Mouse (Mus musculus) kidney, adult 11 months (tissue): ENCODE results near the gene Arhgef10l.

Experiments used
- DNase-seq: peaks from one replicate; pipeline ENCODE4 v3.0.0; 2022

Gene Arhgef10l

DNA sequence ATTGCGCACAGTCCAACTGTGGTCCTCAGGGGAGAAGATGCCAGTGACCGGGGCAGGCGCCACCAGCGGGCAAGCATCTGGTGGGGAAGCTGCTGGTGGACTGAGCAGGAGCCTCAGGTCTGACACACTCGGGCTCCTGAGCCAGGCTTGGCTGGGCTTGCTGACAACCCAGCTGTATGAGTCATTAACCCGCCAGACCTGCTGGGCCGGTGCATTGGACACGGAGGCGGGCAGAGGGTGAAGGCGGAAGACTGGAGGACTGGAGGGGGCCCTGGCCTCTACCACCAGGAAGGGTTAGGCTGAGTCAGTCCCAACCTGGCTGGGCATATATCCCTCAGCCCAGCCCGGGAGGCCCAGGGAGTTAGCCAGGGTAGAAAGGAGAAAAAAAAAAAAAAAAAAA, at the start of gene Arhgef10l:
Arhgef10l (minus strand) TSS at position 253 of the 400 bp plus-strand sequence.
- peak; percentile 80 for DNase-seq

GRCm38 (mm10) chr4:140714586-140714985, 48.8 kb upstream of the Arhgef10l start:
- no peak for DNase-seq

DNA sequence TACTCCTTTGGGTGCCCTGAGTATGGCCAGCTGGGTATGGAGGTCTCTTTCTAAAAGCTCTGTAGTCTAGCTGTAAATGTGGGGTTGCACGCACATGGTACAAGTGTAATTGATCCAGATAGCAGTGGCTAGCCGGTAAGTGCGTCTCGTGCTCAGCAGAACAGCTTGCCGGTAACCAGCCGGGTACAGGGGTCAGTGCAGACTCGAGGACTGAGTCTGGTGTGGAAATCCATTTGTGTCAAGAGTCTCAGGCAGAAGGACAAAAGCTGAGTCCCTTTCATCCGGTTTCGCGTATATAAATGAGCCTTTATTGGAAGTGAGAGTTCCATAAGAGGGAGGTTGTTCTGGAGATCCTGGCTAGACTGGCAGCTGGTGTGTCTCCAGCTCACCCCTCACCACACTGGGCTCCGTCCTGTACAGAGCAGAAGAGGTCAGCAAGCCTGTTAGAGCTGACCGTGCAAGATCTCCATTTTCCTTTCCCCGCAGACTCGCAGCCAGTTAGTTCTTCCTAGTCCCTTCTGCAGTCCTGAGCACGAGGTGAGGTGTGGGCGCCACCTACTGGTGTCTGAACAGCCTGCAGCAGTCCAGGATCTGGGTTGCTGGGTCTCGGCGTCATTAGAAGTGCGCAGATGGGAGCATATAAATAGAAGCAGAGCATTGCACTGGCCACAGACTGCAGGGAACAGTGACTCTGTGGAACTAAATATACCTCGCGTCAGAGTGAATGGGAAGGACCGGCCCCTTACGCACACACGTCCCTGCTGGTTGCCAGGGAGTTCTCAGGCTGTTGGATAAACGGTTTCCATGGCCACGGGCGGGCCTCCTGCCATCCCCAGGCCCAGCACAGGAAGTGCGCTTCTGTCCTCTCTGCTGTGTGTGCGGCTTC, 47.9 kb upstream of the Arhgef10l start:
- DNase-seq: peak; percentile 83

DNA sequence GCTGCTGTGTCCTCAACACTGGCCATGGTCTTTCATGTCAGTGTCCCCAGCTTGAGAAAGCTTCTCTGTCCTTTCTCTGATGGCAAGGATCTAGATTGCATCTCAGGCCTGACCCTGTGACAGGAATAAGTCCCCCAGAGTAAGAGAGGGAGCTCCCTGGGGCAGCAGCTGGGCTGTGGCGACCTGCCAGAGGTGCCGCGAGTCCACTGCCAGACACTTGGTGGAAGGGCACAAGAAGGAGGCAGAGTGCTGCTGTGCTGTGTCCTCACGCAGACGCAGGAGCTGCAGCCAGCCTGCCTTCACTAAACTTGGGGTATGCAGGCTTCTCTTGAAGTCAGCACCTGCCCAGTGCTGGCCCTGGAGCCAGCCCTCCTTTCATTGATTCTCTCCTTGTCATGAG, 45.5 kb upstream of the Arhgef10l start:
- no peak for DNase-seq

- no peak for DNase-seq
Measured at GRCm38 (mm10) chr4:140710781-140711180, 45.0 kb upstream of the Arhgef10l start.

- DNase-seq: no peak
Measured at GRCm38 (mm10) chr4:140709617-140710016, 43.8 kb upstream of the Arhgef10l start.

DNA sequence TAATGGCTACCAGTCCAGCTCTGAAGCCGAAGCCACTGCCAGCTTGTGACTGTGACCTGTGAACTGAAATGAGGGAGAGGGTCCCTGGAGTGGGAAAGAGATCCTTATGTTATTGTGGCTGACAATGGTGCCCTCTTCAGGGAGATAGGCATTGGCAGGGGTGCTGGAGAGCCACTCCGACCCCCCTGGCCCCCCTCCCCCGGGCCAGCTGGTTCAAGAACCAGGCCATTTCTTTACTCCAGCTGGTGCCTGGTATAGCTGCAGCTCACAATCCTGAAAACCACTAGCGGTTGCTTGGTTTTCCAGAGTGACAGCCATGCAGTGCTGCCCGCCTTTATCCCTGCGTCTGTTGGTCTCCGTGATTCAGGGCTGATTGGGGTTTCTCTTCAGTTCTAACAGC, 43.3 kb upstream of the Arhgef10l start:
- DNase-seq: no peak

DNA sequence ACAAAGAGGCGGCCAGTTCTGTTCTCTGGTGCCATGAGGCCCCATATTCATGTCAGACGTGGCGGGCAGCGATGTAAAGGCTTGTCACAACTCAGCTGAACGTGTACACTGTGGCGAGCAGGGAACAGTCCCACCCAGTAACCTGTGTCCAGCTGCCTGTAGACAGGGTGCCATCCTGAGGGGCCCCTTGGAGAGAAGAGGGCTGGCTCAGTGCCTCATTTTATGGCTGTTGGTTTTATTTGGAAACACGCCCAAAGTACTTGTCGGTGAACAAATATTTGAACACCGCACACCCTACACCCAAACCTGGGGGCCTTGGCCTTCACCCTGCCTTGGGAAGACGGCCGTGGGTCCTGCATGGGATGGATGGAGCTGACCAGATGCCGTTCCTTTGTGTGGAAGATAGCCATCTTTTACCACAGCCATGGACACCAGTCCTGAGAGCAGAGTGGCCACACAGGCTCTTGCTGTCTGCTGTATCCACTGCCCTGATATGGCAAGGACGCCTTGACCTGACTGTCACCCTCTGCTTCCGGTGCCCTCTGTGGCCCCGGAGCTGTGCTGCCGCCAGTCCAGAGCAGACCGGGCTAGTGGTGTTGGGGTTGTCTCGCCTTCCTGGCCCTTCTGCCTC, 42.6 kb upstream of the Arhgef10l start:
- DNase-seq: no peak

- DNase-seq: no peak
Measured at GRCm38 (mm10) chr4:140707615-140708014, 41.8 kb upstream of the Arhgef10l start.

- DNase-seq: peak; percentile 34
Measured at GRCm38 (mm10) chr4:140704166-140704565, 38.4 kb upstream of the Arhgef10l start.

DNA sequence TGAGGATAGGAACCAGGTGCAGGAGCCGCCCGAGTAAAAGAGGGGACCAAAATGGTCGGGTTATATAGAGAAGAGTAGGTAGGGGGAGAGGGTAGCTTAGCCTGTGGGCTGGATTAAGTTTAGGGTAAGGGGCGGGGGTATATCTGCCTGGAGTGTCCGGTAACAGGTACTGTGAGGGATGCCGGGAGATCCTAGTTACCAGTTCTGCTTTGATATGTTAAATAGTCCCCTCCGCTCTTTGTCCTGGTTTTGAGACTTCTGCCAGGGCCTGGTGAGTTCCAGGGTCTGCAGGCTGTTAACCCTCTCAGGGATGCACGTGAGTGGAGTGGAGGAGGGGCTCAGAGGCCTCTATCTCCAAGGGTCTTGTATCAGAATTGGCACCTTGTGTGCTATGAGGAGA, 37.8 kb upstream of the Arhgef10l start:
- no peak for DNase-seq

- peak; percentile 75 for DNase-seq
Measured at GRCm38 (mm10) chr4:140702611-140703327, 37.0 kb upstream of the Arhgef10l start.

DNA sequence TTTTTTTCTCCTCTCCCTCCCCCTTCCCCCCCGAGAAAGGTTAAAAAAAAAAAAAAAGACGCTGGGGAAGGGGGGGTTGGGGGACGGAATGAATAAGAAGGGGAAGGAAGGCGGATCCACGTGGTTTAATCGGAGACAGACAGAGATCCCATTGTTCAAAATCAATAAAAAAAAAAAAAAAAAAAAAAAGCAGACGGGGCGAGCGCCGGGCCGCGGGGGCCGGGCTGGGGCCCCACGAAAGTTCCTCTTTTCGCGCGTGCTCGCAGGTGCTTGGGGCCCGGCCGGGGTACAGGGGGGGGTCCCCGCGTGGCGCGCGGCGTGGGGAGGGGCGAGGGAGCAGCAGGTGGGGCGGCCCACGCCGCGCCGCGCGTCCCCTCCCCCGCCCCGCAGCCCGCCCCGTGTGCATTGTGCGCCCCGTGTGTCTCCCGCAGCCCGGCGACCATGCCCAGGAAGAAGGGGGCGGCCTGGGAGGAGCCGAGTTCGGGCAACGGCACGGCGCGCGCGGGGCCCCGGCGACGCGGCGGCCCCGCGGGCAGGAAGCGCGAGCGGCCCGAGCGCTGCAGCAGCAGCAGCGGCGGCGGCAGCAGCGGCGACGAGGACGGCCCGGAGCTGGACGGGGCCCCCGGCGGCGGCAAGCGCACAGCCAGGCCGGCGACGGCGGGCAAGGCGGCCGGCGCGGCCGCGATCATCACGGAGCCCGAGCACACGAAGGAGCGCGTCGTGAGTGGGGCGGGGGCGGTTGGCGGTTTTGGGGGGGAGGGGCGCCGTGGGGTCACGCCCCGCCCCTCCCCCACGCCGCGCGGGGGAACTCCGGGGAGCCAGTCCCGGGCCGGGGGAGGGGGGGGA, 36.1 kb upstream of the Arhgef10l start:
- no peak for DNase-seq

DNA sequence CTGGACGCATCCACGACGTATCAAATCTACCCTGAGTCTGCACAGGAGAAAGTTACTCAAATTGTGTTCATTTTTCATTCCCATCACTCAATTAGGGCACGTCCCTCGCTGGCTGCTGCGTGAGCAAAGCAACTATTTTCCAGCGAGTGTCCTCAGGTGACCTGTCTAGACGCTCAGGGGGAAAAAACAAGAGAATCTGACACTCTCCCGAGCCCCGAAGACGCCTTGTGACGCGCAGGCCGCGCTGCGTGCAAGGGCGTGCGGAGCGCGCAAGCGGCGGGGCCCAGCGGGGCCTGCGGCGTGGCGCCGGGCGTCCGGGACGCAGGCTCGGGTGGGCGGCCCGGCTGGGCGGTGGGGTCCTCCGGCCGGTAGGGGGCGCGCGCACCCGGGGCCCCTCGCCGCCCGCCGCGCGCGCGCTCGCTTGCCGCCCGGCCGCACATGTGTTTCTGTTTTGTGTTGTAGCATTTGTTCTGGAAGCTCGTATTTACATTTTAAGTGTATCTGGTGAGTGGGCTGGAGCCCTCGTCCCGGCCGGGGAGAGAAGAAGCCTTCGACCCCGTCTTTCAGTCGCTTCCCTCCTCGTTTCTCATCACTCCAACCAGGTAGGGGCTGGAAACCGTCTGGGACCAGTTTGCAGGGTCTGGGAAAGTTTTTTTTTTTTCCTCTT, 35.4 kb upstream of the Arhgef10l start:
- peak; percentile 69 for DNase-seq

- no peak for DNase-seq
Measured at GRCm38 (mm10) chr4:140700269-140701018, 34.6 kb upstream of the Arhgef10l start, which contains the start of gene Rcc2. Rcc2 (plus strand) TSS chr4:140700541.

DNA sequence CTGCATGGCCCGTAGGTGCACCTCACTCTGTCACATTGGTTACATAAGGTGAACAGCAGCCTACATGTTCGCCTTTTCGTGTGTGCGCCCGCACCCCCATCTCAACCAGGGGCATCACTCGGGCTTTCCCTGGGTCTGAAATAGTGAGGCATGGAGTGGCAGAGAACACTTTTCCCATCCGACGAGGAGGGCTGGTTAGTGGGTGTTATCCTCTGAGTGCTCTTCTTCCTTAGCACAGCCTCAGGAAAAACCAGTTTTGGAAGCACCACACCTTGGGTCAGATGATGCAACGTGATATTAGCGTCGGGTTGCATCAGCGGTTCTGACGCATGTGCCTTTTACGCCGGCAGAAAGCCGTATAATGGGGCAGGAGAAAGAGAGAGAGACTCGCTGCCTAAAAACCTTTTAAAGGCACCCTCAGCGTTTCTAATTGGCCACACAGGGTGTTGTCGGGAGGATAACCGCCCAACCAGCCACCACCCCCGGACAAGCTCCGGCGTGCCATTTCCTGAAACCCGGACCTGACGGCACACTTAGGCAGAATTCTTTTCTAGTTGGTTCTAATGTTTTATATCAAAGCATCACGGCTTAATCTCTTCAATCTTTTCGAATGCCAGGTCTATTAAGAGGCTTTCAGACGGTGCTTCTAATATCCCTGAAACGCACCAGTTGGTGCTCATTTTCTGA, 33.8 kb upstream of the Arhgef10l start:
- peak; percentile 64 for DNase-seq

DNA sequence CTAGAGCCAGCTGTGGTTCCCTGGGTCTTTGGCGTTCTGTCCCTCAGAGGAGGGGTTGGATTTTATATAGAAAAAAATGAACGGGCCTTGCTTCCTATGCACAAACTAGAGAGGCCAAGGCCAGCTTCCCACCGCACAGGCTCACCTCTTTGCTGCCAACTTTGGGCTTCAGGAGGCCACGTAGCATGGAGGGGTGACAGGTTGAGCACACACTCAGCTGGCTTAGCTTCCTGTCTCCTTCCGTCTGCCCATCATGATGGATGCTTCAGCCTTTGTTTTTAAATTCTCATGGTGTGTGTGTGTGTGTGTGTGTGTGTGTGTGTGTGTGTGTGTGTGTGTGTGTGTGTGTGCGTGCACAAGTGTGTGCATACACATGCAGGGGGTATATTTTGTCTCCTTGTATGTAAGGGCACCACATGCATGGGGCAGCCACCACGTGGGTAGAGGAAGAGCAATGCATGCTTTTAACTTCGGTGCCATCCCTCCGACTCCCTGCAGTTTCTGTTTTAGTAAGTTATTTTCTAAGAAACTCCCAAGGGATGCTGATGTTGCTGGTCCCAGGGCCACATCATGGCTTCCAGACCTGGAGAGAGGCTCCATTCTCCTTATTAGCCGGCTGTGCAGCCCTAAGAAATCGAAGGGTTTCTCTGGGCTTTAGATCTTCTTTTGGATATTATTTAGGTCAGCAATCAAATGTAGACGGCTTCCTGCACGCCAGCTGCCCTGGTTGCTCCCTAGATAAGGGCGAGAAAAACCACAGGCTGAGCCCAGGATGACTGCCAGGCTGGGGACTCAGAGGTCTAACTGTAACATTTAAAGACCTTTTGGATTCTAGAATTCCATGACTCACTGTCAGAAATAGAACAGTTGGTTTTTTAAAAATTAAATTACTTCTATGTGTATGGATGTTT, 30.1 kb upstream of the Arhgef10l start:
- no peak for DNase-seq

- no peak for DNase-seq
Measured at GRCm38 (mm10) chr4:140695146-140695545, 29.3 kb upstream of the Arhgef10l start.

DNA sequence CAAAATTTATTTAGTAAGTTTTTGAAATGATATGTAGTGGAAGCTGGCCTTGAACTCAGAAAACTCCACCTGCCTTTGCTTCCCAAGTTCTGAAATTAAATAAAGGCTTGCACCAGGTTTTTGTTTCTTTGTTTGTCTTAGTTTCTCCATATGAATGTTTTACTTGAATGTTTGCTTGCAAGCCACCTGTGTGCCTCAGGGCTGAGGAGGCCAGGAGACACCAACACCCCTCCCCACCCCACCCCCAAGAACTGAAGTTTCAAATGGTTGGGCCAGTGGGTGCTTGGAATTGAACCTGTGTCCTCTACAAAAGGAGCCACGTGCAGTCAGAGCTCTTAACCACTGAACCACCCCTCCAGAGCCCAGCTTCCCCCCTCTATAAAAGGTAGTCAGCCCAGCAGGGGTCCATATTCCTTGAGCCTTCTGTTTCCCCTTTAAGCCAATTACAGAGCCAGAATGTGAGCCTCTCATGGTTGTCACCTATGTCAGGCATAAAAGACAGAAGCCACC, 28.8 kb upstream of the Arhgef10l start:
- DNase-seq: no peak
